Mouse (Mus musculus) neural tube, embryonic 11.5 days (tissue): ENCODE data around the gene 1700019D03Rik. TPM values are rescaled to one million over a fixed set of nuclear protein-coding genes. Genes with fewer than 3 reads are reported as not detected.

Experiments
- polyA plus RNA-seq: library from polyadenylated mRNA; unstranded; fragments of >200 nt; fragmentation: Nextera tagmentation; extraction: Ambion mirVana; gene quantifications from 2 replicates; pipeline ENCODE4 v1.2.1, GENCODE M21; 2014

The 1700019D03Rik gene
- polyA plus RNA-seq, 1 experiment from 2014 or later = 6.8 TPM

Other genes starting within 250 kb of the 1700019D03Rik start
- 11.3 and 12.4 TPM in 2 replicates for gene Inpp1, start 202.5 kb downstream of the 1700019D03Rik start, polyA plus RNA-seq
- 34.2 and 34.6 TPM in 2 replicates for gene Hibch, start 175.2 kb downstream of the 1700019D03Rik start, polyA plus RNA-seq
- 11.2 and 13.6 TPM in 2 replicates for gene Mstn, start 41.5 kb upstream of the 1700019D03Rik start, polyA plus RNA-seq
- not detected in 2 replicates for gene 1700019A02Rik, start 167.5 kb upstream of the 1700019D03Rik start, polyA plus RNA-seq